Mouse (Mus musculus) v-Abl transformed pro-B cells (cell line): Measurements from ENCODE around the gene Klf6.

Experiments
- in situ Hi-C, 2 experiments: fragments of 400-800 bp; cut with MboI; formaldehyde crosslinking; loops; one replicate each; pipeline ENCODE4 v1.15.1; 2025; ENCODE audit not compliant: unreplicated experiment in 2 of 2

Klf6 gene

DNA sequence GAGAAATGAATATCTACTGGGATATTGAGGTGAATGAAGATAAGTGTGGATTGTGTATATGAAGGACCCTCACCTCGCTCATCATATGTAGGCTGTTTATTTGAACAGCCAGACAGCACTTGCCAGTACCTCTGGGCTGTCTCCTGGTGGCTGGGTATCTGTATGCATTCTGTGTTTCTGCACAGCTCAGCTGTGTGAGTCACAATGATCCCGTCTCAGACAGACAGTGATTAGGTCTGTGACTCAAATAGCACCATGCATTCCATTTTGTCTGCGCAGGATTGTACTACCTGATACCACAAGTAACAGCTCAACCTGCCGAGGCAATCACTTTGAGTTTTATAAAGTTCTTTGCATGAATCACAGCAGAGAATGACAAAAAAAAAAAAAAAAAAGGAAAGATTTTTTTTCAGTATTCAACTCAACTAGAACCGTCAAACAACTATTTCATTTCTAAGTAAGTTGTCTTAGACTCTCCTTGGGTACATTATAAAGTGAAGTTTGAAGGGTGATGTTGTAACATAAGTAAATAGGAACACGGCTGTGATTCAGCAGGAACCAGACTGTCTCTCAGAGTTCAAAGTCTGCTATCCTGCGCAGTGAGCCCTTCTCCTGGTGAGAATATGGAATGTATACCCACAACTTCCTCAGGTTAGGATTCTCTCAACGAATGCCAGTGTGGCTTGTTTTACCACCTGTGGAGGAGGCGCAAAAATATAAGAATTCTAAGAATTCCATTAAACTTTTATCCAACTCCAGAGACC is 31.6 kb downstream of the Klf6 start:
- in situ Hi-C loops = loop anchor here in 1 of 2 experiments (25.0 kb wide), 1 partner anchor 1106 kb away; no protein-coding TSS in a partner anchor

DNA sequence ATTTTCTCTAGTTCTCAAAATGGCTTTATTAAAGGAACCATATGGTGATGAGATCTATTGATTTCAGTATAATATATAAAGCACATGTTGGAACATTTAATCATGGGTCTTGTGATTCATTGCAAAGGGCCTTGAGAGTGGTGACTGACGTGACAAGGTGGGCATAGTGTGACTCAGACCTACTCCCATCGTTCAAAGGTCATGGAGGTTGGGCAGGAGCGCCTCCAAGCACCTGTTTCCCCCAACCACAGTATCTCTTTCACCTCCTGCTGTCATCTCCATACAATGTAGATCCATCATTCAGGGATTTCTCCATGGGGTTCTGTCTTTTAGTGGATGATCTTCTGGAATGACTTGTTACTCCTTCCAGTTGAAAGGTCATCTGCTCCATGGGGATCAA is 33.6 kb downstream of the Klf6 start:
- in situ Hi-C loops = loop anchor here in 1 of 2 experiments (25.0 kb wide), 1 partner anchor 1108 kb away; no protein-coding TSS in a partner anchor

DNA sequence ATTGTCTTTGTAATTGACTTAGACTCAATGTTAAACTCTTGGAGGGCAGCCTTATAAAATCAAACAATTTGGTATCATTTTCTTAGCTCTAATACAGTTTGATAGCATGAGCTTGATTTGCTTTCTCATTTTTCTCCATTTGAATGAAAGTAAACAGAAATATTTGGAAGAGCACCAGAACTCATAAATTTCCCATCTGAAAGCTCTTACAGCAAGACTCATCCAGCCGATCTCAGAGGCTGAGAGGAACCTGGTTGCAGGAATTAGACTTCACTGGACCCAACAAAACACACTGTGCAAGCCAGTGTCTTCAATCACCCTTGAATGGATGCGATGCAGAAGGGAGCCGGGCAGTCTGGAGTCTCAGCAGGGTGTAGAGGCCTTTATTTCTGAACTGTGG is 34.6 kb downstream of the Klf6 start:
- in situ Hi-C loops = loop anchor here in 1 of 2 experiments (25.0 kb wide), 1 partner anchor 1109 kb away; no protein-coding TSS in a partner anchor

DNA sequence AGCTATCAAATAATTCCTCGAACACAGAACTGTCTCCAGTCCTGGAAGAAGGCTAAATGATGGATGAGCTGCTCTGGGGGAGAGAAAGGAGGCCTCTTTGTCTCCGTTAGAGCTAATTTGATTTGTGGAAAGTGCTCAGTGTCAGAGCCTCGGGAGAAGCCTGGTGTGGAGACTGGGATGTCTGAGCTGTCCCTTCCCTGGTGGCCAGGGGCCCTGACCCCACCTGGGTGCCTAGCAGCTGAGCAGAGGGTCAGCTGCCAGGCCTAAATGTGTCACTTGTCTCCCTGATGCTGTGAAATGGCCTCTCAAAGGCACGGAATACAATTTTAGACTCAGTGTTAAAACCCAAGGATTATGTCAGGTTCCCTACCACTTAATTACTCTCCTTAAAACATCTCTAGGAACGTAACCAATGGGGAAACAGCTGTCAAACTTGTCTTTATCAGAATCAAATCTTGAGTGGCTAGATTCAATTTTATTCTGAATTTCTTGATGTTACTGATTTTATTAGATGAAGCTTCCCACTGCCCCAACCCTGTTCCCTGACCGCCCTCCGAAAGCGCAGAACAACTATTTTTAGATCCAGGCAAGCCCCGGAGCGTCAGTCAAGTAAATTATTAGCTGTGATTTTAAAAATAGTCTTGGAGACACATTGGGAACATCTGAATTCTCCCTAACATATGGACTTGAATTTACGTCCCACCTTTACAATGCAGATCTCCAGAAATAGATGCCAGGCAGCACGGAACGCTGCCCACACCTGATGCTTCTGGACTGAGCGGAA is 36.1 kb downstream of the Klf6 start:
- in situ Hi-C loops = loop anchor here in 1 of 2 experiments (25.0 kb wide), 1 partner anchor 1110 kb away; no protein-coding TSS in a partner anchor

DNA sequence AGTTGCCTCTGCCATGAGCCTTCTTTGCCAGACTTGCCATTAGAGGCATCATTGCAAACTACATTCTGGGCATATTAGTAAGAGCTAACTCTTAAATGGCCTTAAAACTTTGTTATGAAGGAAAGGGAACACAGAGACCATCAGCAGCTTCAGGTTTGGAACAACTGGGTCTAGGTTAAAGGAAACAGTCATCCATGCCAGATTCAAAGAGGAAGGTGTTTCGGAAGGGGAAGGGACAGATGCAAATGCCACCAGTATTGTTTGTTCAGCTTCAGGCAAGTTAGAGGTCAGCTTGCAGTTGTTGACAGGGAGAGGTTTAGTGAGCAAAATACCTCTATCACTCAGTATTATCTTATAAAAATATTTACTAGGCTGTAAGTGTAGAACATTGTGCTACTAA is 37.7 kb downstream of the Klf6 start:
- in situ Hi-C loops = loop anchor here in 1 of 2 experiments (25.0 kb wide), 1 partner anchor 1112 kb away; no protein-coding TSS in a partner anchor

DNA sequence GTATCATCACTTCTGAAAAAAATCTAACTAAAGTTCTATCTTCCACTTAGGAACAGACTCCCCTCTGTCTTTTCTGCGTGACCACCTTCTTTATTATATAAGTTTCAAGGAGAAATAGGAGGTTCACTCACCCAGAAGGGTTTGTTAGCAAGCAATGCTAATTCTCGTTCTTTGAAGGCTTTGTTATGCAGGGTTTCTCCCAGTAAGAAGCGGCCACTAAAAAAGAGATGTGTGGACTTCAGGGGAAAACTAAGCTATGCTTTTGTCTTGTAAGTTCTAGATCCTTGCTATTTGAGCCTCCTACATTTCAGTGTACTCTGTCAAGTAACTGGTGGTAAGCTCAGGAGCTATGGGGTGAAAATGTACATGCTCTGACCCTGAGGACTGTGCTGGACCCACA is 38.4 kb downstream of the Klf6 start:
- in situ Hi-C loops = loop anchor here in 1 of 2 experiments (25.0 kb wide), 1 partner anchor 1112 kb away; no protein-coding TSS in a partner anchor

DNA sequence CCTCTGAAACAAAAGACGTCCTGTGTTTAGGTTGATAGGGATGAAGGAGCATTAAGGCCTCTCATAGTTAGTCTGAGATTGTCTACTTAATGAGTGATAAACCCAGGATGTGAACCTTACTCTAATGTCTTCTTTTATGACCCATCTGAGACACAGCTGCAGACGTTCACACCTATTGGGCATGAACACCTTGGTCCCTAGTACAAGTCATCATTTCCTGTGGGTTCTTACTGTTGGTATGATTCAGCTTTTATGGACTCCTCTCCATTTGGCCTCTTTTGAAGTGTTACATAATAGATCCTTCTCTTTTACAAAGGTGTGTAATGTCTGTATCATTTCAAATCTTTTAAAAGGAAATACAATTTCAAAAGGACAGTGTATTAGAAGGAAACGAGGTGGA is 51.9 kb downstream of the Klf6 start:
- in situ Hi-C loops = no loop called here

DNA sequence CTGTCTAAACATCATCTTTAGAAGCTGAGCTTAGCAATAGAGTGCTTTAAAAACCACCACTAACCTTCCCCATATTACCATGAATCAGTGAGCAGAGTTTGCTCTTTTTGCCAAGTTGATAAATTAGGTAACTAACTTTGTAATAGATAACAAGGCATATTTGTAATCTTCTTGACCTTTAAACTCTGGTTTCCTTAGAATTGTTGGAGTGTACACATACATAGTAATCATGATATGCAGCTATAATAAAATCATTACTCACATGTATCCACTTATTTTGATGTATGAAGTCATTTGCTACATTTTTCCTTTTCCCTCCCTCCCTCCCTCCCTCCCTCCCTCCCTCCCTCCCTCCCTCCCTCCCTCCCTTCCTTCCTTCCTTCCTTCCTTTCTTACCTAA is 56.1 kb downstream of the Klf6 start:
- in situ Hi-C loops = no loop called here

DNA sequence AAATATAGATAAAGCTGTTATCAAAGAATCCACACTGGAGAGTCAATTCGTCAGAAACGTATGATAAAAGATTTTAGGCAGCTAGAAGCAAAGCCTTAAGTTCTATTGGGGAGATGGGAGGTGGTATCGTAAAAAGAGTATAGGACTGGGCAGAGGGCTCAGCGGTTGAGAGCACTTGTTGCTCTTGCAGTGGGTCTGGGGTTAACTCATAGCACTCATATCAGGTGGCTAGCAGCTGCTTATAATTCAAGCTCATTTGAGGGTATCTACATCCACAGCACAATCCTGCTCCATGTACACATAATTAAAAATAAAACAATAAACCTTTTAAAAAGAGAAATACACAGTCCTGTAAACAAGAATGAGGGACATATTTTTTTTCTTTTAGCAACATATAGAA is 58.7 kb downstream of the Klf6 start:
- in situ Hi-C loops = no loop called here
